Mouse (Mus musculus) cerebellum, adult 11 months (tissue): ENCODE data around the gene Phlpp1.

Experiments used
- DNase-seq: peaks from one replicate; pipeline ENCODE4 v3.0.0; 2022

Gene Phlpp1

GRCm38 (mm10) chr1:106168001-106168400 is 3.6 kb upstream of the Phlpp1 start:
- no peak for DNase-seq

GRCm38 (mm10) chr1:106168801-106169200 is 2.8 kb upstream of the Phlpp1 start:
- no peak for DNase-seq

GRCm38 (mm10) chr1:106169741-106170265 is 1.7 kb upstream of the Phlpp1 start:
- no peak for DNase-seq

- DNase-seq = peak; percentile 59
Measured at GRCm38 (mm10) chr1:106172301-106172930, 864 bp downstream of the Phlpp1 start.

- peak; percentile 38 for DNase-seq
Measured at GRCm38 (mm10) chr1:106172931-106173371, 1.4 kb downstream of the Phlpp1 start.

- DNase-seq = no peak
Measured at GRCm38 (mm10) chr1:106173621-106174156, 2.1 kb downstream of the Phlpp1 start.

GRCm38 (mm10) chr1:106174598-106174997 is 3.0 kb downstream of the Phlpp1 start:
- DNase-seq = no peak

GRCm38 (mm10) chr1:106175360-106175759 is 3.8 kb downstream of the Phlpp1 start:
- no peak for DNase-seq

- no peak for DNase-seq
Measured at GRCm38 (mm10) chr1:106176791-106177190, 5.2 kb downstream of the Phlpp1 start.

GRCm38 (mm10) chr1:106177868-106178790 is 6.6 kb downstream of the Phlpp1 start:
- no peak for DNase-seq

- no peak for DNase-seq
Measured at GRCm38 (mm10) chr1:106183701-106184100, 12.1 kb downstream of the Phlpp1 start.

GRCm38 (mm10) chr1:106184780-106185460 is 13.4 kb downstream of the Phlpp1 start:
- DNase-seq = no peak

GRCm38 (mm10) chr1:106185461-106185924 is 13.9 kb downstream of the Phlpp1 start:
- no peak for DNase-seq

GRCm38 (mm10) chr1:106186062-106186461 is 14.5 kb downstream of the Phlpp1 start:
- DNase-seq = no peak

GRCm38 (mm10) chr1:106187480-106187879 is 15.9 kb downstream of the Phlpp1 start:
- no peak for DNase-seq

- no peak for DNase-seq
Measured at GRCm38 (mm10) chr1:106188756-106189155, 17.2 kb downstream of the Phlpp1 start.

- DNase-seq = no peak
Measured at GRCm38 (mm10) chr1:106189311-106189710, 17.8 kb downstream of the Phlpp1 start.

GRCm38 (mm10) chr1:106190695-106191094 is 19.1 kb downstream of the Phlpp1 start:
- no peak for DNase-seq

- no peak for DNase-seq
Measured at GRCm38 (mm10) chr1:106191885-106192284, 20.3 kb downstream of the Phlpp1 start.

- DNase-seq = no peak
Measured at GRCm38 (mm10) chr1:106192864-106193470, 21.4 kb downstream of the Phlpp1 start.

GRCm38 (mm10) chr1:106193487-106193886 is 21.9 kb downstream of the Phlpp1 start:
- DNase-seq = no peak

GRCm38 (mm10) chr1:106194263-106194662 is 22.7 kb downstream of the Phlpp1 start:
- DNase-seq = no peak
